Mouse (Mus musculus): ENCODE data around the gene Pyy.

Pyy gene

GRCm38 (mm10) chr11:102095676-102096075 is 12.0 kb downstream of the Pyy start:
- no peak for DNase-seq (ENCODE audit: low spot score)

GRCm38 (mm10) chr11:102089088-102089808 is 18.4 kb downstream of the Pyy start:
- DNase-seq (ENCODE audit: low spot score): peak; percentile 43

- peak; percentile 56 for DNase-seq (ENCODE audit: low spot score)
Observed at GRCm38 (mm10) chr11:102087931-102088898, 19.4 kb downstream of the Pyy start, which contains the start of gene Mpp2. Gene Mpp2, minus strand, starts transcription at chr11:102088515.

GRCm38 (mm10) chr11:102087081-102087751 is 20.4 kb downstream of the Pyy start:
- peak; percentile 65 for DNase-seq (ENCODE audit: low spot score)

GRCm38 (mm10) chr11:102086331-102086730 is 21.3 kb downstream of the Pyy start:
- DNase-seq (ENCODE audit: low spot score): no peak

GRCm38 (mm10) chr11:102084159-102084558 is 23.5 kb downstream of the Pyy start:
- no peak for DNase-seq (ENCODE audit: low spot score)

- DNase-seq (ENCODE audit: low spot score): no peak
Observed at GRCm38 (mm10) chr11:102083193-102083592, 24.4 kb downstream of the Pyy start.

- DNase-seq (ENCODE audit: low spot score): peak; percentile 44
Observed at GRCm38 (mm10) chr11:102082322-102082721, 25.3 kb downstream of the Pyy start.

GRCm38 (mm10) chr11:102073722-102074121 is 33.9 kb downstream of the Pyy start:
- no peak for DNase-seq (ENCODE audit: low spot score)

GRCm38 (mm10) chr11:102072729-102073128 is 34.9 kb downstream of the Pyy start:
- no peak for DNase-seq (ENCODE audit: low spot score)

- no peak for DNase-seq (ENCODE audit: low spot score)
Observed at GRCm38 (mm10) chr11:102070426-102070825, 37.2 kb downstream of the Pyy start.

GRCm38 (mm10) chr11:102069633-102070032 is 38.0 kb downstream of the Pyy start:
- DNase-seq (ENCODE audit: low spot score): no peak

- DNase-seq (ENCODE audit: low spot score): no peak
Observed at GRCm38 (mm10) chr11:102068969-102069368, 38.7 kb downstream of the Pyy start.

- no peak for DNase-seq (ENCODE audit: low spot score)
Observed at GRCm38 (mm10) chr11:102063076-102063475, 44.6 kb downstream of the Pyy start.

- DNase-seq (ENCODE audit: low spot score): no peak
Observed at GRCm38 (mm10) chr11:102061941-102062473, 45.6 kb downstream of the Pyy start.

- peak; percentile 74 for DNase-seq (ENCODE audit: low spot score)
Observed at GRCm38 (mm10) chr11:102061236-102061940, 46.2 kb downstream of the Pyy start.
